Mouse (Mus musculus) midbrain, embryonic 12.5 days (tissue): ENCODE data around the gene Gm43517. TPM values are rescaled to one million over a fixed set of nuclear protein-coding genes. Genes with fewer than 3 reads are reported as not detected.

Source experiments
- ATAC-seq: fragments of 200-750 bp; cut with Nextera tagmentation; 2 replicates; pipeline ENCODE4 v1.8.0; 2017; ENCODE audit warnings: low read depth, moderate TSS enrichment, moderate library complexity; ENCODE audit not compliant: low FRiP score
- H3K27ac ChIP-seq: fragments of 300-500 bp; sonication (generic); replicated peaks from 2 replicates; pipeline ENCODE4 v1.5.1; 2016; ENCODE audit warnings: mild to moderate bottlenecking
- H3K27me3 ChIP-seq: fragments of 300-500 bp; sonication (generic); 2 replicates; pipeline ENCODE4 v1.6.1; 2016; ENCODE audit warnings: mild to moderate bottlenecking
- H3K36me3 ChIP-seq: fragments of 300-500 bp; sonication (generic); 2 replicates; pipeline ENCODE4 v1.6.1; 2016
- H3K4me1 ChIP-seq: fragments of 300-500 bp; sonication (generic); 2 replicates; pipeline ENCODE4 v1.6.1; 2016
- H3K4me2 ChIP-seq: fragments of 300-500 bp; sonication (generic); replicated peaks from 2 replicates; pipeline ENCODE4 v1.6.1; 2016; ENCODE audit warnings: mild to moderate bottlenecking, moderate library complexity
- H3K4me3 ChIP-seq: fragments of 300-500 bp; sonication (generic); 2 replicates; pipeline ENCODE4 v1.5.1; 2016; ENCODE audit warnings: mild to moderate bottlenecking
- H3K9ac ChIP-seq: fragments of 300-500 bp; sonication (generic); replicated peaks from 2 replicates; pipeline ENCODE4 v1.6.1; 2016; ENCODE audit warnings: mild to moderate bottlenecking, moderate library complexity
- H3K9me3 ChIP-seq: fragments of 300-500 bp; sonication (generic); 2 replicates; pipeline ENCODE4 v1.6.1; 2016; ENCODE audit warnings: mild to moderate bottlenecking
- WGBS: fragments of 180-500 bp; shearing (Covaris S2); methylation state at CpG from one replicate; pipeline ENCODE4 v1.1.7; 2016; 5-methylcytosine and 5-hydroxymethylcytosine counted together
- polyA plus RNA-seq: library from polyadenylated mRNA; unstranded; fragments of >200 nt; fragmentation: Nextera tagmentation; extraction: Ambion mirVana; gene quantifications from 2 replicates; pipeline ENCODE4 v1.2.1, GENCODE M21; 2016

Gene Gm43517
- polyA plus RNA-seq, 1 experiment from 2014 or later: 0.28 TPM

DNA sequence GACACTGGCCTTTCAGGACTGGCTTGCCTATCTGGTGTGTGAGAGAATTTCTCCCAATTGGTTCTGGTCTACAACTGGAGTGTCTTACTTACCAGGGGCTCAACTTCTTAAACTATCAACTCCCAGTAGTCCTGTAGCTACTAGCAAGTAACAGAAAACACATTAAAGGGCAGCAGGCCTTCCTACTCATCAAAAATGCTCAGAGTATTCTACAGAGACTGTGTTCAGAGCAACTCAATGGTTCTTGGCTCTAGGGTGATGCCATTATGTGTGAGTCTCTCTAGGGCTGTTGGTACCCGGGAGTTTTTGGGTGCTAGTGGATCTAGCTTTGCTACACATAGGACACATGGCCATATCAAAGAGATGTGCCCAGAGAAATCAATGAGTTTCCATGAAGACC lies 6.1 kb upstream of the Gm43517 start:
- no peak overlapping the region for H3K9ac ChIP-seq
- no peak overlapping the region for H3K4me2 ChIP-seq
- no peaks in the 10 kb centered on the region for H3K9me3 ChIP-seq
- 0% methylated on average over 1 of the region's 1 CpGs for WGBS
- H3K36me3 ChIP-seq: no peaks in the 10 kb centered on the region
- H3K4me1 ChIP-seq: peaks cover 5% of the 10 kb centered on the region
- H3K4me3 ChIP-seq: no peak overlapping the region
- peaks cover 89% of the 10 kb centered on the region for H3K27me3 ChIP-seq
- ATAC-seq: no peak
- H3K27ac ChIP-seq: no peak overlapping the region

DNA sequence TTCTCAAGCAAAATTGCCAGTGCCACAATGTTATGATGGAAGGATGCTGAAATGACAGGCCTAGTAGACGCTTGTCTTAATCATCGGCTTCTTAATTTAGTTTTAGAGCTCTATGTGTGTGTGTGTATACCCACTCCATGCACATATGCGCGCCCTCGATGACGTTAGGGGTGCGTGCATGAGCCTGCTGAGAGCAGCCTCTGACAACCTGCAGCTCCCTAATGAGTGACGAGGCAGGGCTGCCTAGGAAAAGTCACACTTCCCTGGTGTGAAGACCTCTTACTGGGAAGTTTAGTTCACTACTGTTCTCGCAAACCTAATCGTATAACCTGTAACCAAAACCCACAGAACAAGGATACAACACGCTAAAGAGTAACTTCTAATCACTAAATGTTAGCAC lies 5.5 kb upstream of the Gm43517 start:
- no peak for ATAC-seq
- 3% methylated on average over 11 of the region's 11 CpGs for WGBS
- no peak overlapping the region for H3K9ac ChIP-seq
- H3K4me3 ChIP-seq: no peak overlapping the region
- H3K36me3 ChIP-seq: no peaks in the 10 kb centered on the region
- H3K27ac ChIP-seq: no peak overlapping the region
- H3K9me3 ChIP-seq: no peaks in the 10 kb centered on the region
- H3K27me3 ChIP-seq: peaks cover 90% of the 10 kb centered on the region
- H3K4me1 ChIP-seq: peaks cover 6% of the 10 kb centered on the region
- no peak overlapping the region for H3K4me2 ChIP-seq

DNA sequence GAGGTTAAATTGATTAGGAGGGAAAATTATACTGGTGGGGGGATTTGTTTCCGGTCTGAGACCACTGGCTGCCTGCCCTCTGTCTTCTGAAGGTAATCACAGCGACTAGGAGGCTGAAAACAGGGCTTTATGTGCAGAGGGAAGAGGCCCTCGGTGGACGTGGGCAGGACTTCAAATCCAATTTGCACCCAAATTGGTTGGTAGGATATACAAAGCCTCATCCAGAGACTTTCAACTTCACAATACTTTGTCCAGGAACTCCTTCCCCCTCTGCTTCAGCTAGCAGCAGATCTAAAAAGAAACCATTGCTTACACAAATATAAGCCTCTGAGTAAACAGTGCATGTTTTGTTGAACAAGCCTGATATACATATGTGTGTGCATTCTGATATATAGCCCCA lies 4.5 kb upstream of the Gm43517 start:
- peaks cover 6% of the 10 kb centered on the region for H3K4me1 ChIP-seq
- H3K9ac ChIP-seq: no peak overlapping the region
- peaks cover 95% of the 10 kb centered on the region for H3K27me3 ChIP-seq
- H3K36me3 ChIP-seq: no peaks in the 10 kb centered on the region
- no peaks in the 10 kb centered on the region for H3K9me3 ChIP-seq
- 0% methylated on average over 4 of the region's 4 CpGs for WGBS
- H3K4me2 ChIP-seq: no peak overlapping the region
- H3K27ac ChIP-seq: no peak overlapping the region
- ATAC-seq: no peak
- H3K4me3 ChIP-seq: no peak overlapping the region

DNA sequence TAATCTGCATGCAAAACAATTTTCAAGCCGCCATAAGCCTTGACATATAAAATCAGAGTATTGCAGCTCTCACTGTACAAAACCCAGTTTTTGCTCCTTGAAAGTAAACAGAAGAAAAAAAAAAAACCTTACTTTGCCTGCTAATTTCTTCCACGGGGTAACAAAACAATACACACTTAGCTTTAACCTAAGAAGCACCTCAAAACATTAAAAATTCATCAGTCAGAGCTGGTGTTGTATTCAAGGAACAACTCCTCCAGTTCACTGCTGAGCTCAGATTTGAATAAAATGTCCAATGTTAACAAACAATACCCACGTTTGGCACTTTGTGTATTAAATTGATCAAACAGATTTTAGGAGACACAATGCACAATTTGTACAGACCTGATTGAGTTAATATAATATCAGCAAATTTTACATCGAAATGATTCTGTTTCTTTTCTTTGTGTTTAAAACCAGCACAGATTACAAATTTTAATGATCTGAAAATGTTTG lies 3.9 kb upstream of the Gm43517 start:
- H3K9me3 ChIP-seq: no peaks in the 10 kb centered on the region
- H3K36me3 ChIP-seq: no peaks in the 10 kb centered on the region
- no peak overlapping the region for H3K9ac ChIP-seq
- peaks cover 95% of the 10 kb centered on the region for H3K27me3 ChIP-seq
- ATAC-seq: no peak
- peaks cover 6% of the 10 kb centered on the region for H3K4me1 ChIP-seq
- no peak overlapping the region for H3K27ac ChIP-seq
- no peak overlapping the region for H3K4me3 ChIP-seq
- WGBS: 1% methylated on average over 4 of the region's 4 CpGs
- H3K4me2 ChIP-seq: no peak overlapping the region

DNA sequence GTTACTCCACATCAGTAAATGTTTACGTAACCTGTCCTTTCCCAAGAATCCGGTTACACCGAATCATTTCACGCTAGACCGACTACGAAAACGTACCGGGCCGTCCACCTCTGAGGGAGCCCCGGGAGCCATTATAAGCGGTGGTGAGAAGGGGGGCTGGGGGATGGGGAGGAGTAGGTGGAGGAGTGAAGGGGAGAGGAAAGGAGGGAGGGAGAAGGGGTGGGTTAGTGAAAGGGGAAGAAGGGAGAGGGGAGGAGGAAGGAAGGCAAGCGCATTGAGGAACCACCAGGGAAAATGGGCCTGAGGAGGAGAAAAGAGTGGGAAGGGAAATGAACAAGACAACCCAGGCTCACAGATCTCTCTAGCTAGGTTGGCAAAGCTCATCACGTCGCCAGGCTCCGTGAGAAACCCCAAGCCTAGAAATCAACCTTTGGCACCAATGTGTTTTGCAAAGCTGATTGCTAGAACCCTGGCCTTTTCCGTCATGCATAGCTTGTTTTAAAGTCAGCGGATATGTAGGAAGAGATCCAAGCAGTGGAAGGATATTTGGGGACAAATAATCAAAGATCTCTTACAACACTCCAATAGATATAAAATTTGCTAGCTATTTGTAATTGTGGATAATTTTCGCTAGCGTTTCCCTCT lies 3.1 kb upstream of the Gm43517 start:
- Histone ChIP-seq H3K27me3 (peaks cover 88% of the 10 kb centered on the region), H3K9me3 (no peaks in the 10 kb centered on the region), H3K9ac (no peak overlapping the region), H3K4me2 (no peak overlapping the region), H3K36me3 (no peaks in the 10 kb centered on the region), H3K27ac (no peak overlapping the region), H3K4me3 (no peak overlapping the region), H3K4me1 (peaks cover 6% of the 10 kb centered on the region; the same call in 1 of the 2 replicates)
- ATAC-seq: no peak
- under 1% methylated on average over 19 of the region's 19 CpGs for WGBS

DNA sequence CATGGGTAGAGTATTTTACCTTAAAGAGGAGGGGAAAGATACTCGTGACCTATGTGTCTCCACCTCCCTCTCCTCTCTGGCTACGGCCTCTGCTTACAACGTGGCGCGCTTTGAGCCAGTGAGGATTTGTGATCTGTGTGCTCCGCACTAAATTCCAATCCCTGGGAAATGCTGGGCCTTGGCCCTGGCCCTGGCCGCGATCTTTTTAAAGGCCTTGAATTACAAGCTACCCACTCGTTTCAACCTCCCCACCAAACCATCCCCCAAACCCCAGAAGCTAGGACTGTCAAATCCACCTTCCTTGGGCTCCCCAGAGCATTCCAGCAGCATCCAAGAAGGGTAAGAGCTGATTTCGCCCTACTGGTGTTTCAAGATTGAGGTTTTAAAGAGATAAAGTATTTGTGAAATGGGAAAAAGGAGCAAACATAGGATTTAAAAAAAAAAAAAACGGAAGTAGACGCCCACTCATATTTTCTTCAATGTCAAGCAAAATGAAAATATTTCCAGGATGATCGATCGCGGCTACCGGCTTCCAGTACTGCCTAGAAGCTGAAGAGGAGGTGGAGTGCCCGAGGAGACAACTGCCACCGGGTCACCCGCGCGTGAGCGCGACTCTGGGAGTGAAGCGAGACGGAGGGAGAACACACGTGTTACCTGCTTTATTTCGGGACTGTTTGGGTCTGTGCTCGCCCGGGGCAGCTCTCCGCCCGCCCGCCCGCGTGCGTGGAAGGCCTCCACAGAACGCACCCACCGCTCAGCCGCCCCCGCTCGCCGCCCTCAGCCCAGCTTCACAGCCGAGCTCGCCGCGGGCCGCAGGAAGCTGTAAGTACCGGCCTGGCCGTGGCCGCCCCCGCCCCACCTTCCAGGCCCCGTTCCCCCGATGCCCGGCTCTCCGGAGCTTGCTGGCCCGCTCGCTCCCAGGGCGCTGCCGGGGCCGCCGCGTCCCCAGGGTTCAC lies 2.1 kb upstream of the Gm43517 start, which contains the start of gene Foxg1:
Gene Foxg1, plus strand, starts transcription at position 96 of the 956 bp plus-strand sequence.
- no peak within 1 kb of the TSS; the same call in 1 of the 2 replicates for H3K9ac ChIP-seq
- ATAC-seq: peak; percentile 11
- H3K4me3 ChIP-seq: peak within 1 kb of the TSS; percentile 45
- H3K4me1 ChIP-seq: peaks cover 6% of the 10 kb centered on the region; the same call in 1 of the 2 replicates
- H3K36me3 ChIP-seq: no peaks in the 10 kb centered on the region
- H3K27me3 ChIP-seq: peaks cover 79% of the 10 kb centered on the region
- no peak within 1 kb of the TSS for H3K27ac ChIP-seq
- peak within 1 kb of the TSS; percentile 56 for H3K4me2 ChIP-seq
- under 1% methylated on average over 47 of the region's 61 CpGs for WGBS
- no peaks in the 10 kb centered on the region for H3K9me3 ChIP-seq

DNA sequence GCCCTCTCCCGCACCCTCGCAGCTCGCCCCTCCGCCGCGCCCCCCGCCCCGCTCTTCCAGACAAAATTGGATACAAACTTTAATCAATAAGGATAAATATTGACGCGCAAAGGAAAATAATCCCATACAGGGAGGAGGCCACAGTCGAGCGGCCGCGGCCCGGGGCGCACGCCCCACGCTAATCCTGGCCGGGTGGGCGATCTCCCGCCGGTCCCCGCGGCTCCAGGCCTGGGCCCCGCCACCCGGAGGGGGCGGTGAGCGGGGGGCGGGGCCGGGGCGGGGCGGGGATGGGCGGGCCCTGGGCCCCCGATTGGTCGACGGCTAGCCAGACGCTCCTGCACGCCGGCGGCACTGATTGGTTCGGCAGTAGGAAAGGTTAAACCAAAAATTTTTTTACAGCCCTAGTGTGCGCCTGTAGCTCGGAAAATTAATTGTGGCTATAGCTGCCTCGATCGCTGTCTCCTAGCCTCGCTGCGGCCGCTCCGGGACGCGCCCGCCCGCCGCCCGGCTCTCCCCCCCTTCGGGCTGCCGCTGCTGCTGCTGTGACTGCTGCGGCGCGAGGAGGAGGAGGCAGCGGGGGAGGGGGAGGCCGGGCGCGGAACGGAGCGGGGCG lies 1.3 kb upstream of the Gm43517 start:
- Histone ChIP-seq H3K36me3 (no peaks in the 10 kb centered on the region), H3K4me1 (peaks cover 6% of the 10 kb centered on the region; the same call in 1 of the 2 replicates), H3K27ac (no peak overlapping the region), H3K27me3 (peaks cover 77% of the 10 kb centered on the region), H3K9ac (no peak overlapping the region), H3K4me3 (peak overlapping the region; percentile 45), H3K9me3 (no peaks in the 10 kb centered on the region), H3K4me2 (peak overlapping the region; percentile 56)
- under 1% methylated on average over 53 of the region's 67 CpGs for WGBS
- ATAC-seq: peak; percentile 90

DNA sequence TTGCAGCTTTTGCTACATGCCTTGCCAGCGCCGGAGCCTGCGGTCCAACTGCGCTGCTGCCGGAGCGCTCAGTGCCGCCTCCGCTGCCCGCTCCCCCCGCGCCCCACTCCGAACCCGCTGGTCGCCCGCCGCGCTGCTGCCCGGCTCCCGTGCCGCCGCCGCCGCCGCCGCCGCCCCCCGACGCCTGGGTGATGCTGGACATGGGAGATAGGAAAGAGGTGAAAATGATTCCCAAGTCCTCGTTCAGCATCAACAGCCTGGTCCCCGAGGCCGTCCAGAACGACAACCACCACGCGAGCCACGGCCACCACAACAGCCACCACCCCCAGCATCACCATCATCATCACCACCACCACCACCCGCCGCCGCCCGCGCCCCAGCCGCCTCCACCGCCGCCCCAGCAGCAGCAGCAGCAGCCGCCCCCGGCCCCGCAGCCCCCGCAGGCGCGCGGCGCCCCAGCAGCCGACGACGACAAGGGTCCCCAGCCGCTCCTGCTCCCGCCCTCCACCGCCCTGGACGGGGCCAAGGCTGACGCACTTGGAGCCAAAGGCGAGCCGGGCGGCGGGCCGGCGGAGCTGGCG lies 589 bp upstream of the Gm43517 start:
- ATAC-seq: no peak
- Histone ChIP-seq H3K9me3 (no peaks in the 10 kb centered on the region), H3K4me2 (peak overlapping the region; percentile 56), H3K4me1 (peaks cover 6% of the 10 kb centered on the region; the same call in 1 of the 2 replicates), H3K27ac (peak overlapping the region; percentile 56), H3K36me3 (no peaks in the 10 kb centered on the region), H3K9ac (0 out of 2 replicates have a peak overlapping the region, but pooled peaks have one; percentile 34), H3K4me3 (peak overlapping the region; percentile 45), H3K27me3 (peaks cover 69% of the 10 kb centered on the region)
- 2% methylated on average over 48 of the region's 66 CpGs for WGBS

DNA sequence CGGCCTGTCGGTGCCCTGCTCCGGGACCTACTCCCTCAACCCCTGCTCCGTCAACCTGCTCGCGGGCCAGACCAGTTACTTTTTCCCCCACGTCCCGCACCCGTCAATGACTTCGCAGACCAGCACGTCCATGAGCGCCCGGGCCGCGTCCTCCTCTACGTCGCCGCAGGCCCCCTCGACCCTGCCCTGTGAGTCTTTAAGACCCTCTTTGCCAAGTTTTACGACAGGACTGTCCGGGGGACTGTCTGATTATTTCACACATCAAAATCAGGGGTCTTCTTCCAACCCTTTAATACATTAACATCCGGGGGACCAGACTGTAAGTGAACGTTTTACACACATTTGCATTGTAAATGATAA lies 637 bp downstream of the Gm43517 start:
- Histone ChIP-seq H3K27me3 (peaks cover 67% of the 10 kb centered on the region), H3K27ac (peak overlapping the region; percentile 15), H3K9ac (no peak overlapping the region), H3K9me3 (no peaks in the 10 kb centered on the region), H3K4me1 (peaks cover 6% of the 10 kb centered on the region; the same call in 1 of the 2 replicates), H3K4me2 (0 out of 2 replicates have a peak overlapping the region, but pooled peaks have one; percentile 10), H3K4me3 (peak overlapping the region; percentile 45), H3K36me3 (no peaks in the 10 kb centered on the region)
- under 1% methylated on average over 23 of the region's 23 CpGs for WGBS
- no peak for ATAC-seq

DNA sequence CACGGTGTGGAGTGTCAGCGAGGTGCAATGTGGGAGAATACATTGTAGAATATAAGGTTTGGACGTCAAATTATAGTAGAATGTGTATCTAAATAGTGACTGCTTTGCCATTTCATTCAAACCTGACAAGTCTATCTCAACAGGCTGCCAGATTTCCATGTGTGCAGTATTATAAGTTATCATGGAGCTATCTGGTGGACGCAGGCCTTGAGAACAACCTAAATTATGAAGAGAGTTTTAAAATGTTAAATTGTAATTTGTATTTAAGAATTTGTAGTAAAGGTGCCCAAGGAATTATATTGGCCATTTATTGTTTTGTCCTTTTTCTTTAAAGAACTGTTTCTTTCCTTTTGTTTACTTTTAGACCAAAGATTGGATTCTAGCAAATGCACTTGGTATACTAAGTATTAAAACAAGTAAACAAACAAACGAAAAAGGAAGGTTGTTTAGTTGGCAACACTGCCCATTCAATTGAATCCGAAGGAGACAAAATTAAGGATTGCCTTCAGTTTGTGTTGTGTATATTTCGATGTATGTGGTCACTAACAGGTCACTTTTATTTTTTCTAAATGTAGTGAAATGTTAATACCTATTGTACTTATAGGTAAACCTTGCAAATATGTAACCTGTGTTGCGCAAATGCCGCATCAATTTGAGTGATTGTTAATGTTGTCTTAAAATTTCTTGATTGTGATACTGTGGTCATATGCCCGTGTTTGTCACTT lies 1.3 kb downstream of the Gm43517 start:
- no peaks in the 10 kb centered on the region for H3K9me3 ChIP-seq
- H3K4me3 ChIP-seq: peak overlapping the region; percentile 45; the same call in 1 of the 2 replicates
- H3K27me3 ChIP-seq: peaks cover 69% of the 10 kb centered on the region
- 12% methylated on average over 10 of the region's 10 CpGs for WGBS
- H3K27ac ChIP-seq: no peak overlapping the region
- H3K36me3 ChIP-seq: no peaks in the 10 kb centered on the region
- no peak overlapping the region for H3K9ac ChIP-seq
- H3K4me1 ChIP-seq: peaks cover 6% of the 10 kb centered on the region; the same call in 1 of the 2 replicates
- no peak for ATAC-seq
- H3K4me2 ChIP-seq: no peak overlapping the region
